Mouse (Mus musculus) intestine, embryonic 15.5 days (tissue): Measurements from ENCODE around the gene Pigo. TPM values are rescaled to one million over a fixed set of nuclear protein-coding genes. Genes with fewer than 3 reads are reported as not detected.
A peak's percentile ranks its signal among the peaks of the same experiment; 100 is the strongest.

Experiments used
- ATAC-seq: fragments of 200-750 bp; cut with Nextera tagmentation; 2 replicates; pipeline ENCODE4 v1.8.0; 2017; ENCODE audit warnings: moderate TSS enrichment, moderate library complexity
- H3K27ac ChIP-seq: fragments of 300-500 bp; sonication (generic); 2 replicates; pipeline ENCODE4 v1.5.1; 2015; ENCODE audit warnings: mild to moderate bottlenecking, inconsistent platforms
- H3K27me3 ChIP-seq: fragments of 300-500 bp; sonication (generic); replicated peaks from 2 replicates; pipeline ENCODE4 v1.6.1; 2015; ENCODE audit warnings: inconsistent platforms
- H3K36me3 ChIP-seq: fragments of 300-500 bp; sonication (generic); 2 replicates; pipeline ENCODE4 v1.6.1; 2015; ENCODE audit warnings: inconsistent platforms
- H3K4me1 ChIP-seq: fragments of 300-500 bp; sonication (generic); replicated peaks from 2 replicates; pipeline ENCODE4 v1.6.1; 2015; ENCODE audit warnings: inconsistent platforms
- H3K4me2 ChIP-seq: fragments of 300-500 bp; sonication (generic); replicated peaks from 2 replicates; pipeline ENCODE4 v1.6.1; 2015; ENCODE audit warnings: mild to moderate bottlenecking, inconsistent platforms
- H3K4me3 ChIP-seq: fragments of 300-500 bp; sonication (generic); replicated peaks from 2 replicates; pipeline ENCODE4 v1.5.1; 2015; ENCODE audit warnings: inconsistent platforms
- H3K9ac ChIP-seq: fragments of 300-500 bp; sonication (generic); 2 replicates; pipeline ENCODE4 v1.6.1; 2015; ENCODE audit warnings: inconsistent platforms
- H3K9me3 ChIP-seq: fragments of 300-500 bp; sonication (generic); 2 replicates; pipeline ENCODE4 v1.6.1; 2016; ENCODE audit warnings: inconsistent platforms
- WGBS: fragments of 180-500 bp; shearing (Covaris S2); methylation state at CpG from one replicate; pipeline ENCODE4 v1.1.7; 2015; 5-methylcytosine and 5-hydroxymethylcytosine counted together
- polyA plus RNA-seq: library from polyadenylated mRNA; unstranded; fragments of >200 nt; fragmentation: Nextera tagmentation; extraction: Ambion mirVana; gene quantifications from 2 replicates; pipeline ENCODE4 v1.2.1, GENCODE M21; 2015

Gene Pigo
- polyA plus RNA-seq, 1 experiment from 2014 or later, result 28.2 TPM

DNA sequence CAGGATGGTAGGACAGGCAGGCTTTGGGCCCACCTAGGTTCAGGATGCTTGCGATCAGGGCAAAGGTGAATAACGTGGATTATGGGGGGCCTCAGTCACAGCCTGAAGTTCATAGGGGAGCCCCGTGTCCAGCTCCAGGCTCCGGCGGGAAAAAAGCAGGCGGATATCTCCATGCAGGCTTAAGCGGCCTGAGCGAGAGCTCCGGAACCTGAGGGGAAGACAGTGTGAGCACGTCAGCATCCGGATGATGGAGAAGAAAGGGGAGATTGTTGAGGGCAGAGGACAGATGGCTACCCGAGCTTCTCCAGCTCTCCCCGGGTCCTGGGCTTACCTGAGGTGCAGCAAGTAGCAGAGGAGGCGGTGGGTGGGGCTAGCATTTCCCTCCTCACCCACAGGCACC is 7.9 kb upstream of the Pigo start:
- no peak for ATAC-seq
- peaks cover 9% of the 10 kb centered on the region; the same call in 1 of the 2 replicates for H3K36me3 ChIP-seq
- H3K4me3 ChIP-seq, result no peak overlapping the region
- peaks cover 9% of the 10 kb centered on the region for H3K4me1 ChIP-seq
- no peaks in the 10 kb centered on the region for H3K9me3 ChIP-seq
- H3K4me2 ChIP-seq, result no peak overlapping the region
- 86% methylated on average over 14 of the region's 14 CpGs for WGBS
- no peaks in the 10 kb centered on the region for H3K27me3 ChIP-seq
- H3K27ac ChIP-seq, result no peak overlapping the region
- H3K9ac ChIP-seq, result no peak overlapping the region

DNA sequence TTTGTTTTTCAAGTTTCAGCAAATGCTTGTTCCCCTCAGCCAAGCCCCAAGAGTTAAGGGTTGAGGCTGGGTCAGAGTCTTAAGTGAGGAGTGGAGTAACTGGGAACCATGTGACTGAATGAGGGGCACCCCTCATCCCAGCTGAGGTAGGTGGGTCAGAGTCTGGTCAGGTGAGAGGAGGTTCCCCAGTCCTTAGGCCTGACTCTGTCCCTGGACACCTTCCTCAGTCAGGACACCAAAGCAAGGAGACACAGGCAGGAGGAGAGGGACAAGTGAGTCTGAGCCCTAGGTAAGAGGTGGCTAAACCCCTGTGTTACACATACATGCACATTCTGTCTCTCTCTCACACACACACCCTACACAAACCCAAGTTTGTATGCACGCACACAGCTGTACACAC is 6.9 kb upstream of the Pigo start:
- ATAC-seq, result no peak

DNA sequence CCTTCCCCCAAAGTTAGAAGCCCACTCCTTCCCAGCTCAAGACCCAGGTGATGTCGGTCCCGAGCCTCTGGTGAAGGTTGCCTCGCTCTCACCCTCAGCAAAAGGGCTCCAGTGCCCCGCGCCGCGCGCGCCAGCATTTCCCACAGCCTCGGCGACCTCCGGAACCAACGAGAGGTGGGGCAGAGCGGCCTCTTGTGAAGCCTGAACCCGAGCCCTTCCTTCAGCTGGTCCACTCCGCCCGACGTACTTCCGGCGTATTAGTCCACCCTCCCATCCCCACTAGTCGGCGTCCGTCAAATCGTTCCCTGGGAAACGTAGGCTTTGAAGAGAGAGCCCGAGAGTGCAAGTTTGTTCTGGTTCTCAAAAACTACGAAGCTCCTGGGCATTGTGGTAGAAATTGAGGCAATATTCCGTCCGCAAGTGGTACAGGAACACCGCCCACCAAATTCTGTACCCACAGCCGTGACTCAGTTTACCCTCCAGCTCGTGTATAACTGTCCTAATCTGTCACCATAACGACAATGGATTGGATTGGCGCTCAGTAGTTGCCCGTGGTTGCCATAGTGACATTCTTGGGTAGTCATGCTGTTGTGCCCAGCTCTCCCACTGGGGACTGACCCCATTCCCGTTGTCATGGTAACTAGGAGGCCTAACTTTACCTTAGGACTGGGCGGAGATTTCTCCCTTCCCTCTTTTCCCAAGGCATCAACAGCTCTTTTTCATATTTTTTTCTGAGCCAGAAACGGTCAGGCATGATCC is 5.8 kb upstream of the Pigo start, which contains the start of gene Stoml2:
Stoml2 (minus strand) TSS at position 474 of the 759 bp plus-strand sequence.
- Histone ChIP-seq H3K9ac (peak within 1 kb of the TSS; percentile 92), H3K9me3 (no peaks in the 10 kb centered on the region), H3K36me3 (peaks cover 23% of the 10 kb centered on the region), H3K4me3 (peak within 1 kb of the TSS; percentile 77), H3K4me1 (peaks cover 9% of the 10 kb centered on the region), H3K27ac (peak within 1 kb of the TSS; percentile 82), H3K27me3 (no peaks in the 10 kb centered on the region), H3K4me2 (peak within 1 kb of the TSS; percentile 84)
- WGBS, result under 1% methylated on average over 38 of the region's 38 CpGs
- ATAC-seq, result peak; percentile 98

More for the DNA sequence above, 6.9 kb upstream of the Pigo start:
- H3K27ac ChIP-seq, result no peak overlapping the region
- WGBS, result 71% methylated on average over 1 of the region's 1 CpGs
- no peak overlapping the region for H3K4me2 ChIP-seq
- H3K9me3 ChIP-seq, result no peaks in the 10 kb centered on the region
- H3K4me1 ChIP-seq, result peaks cover 9% of the 10 kb centered on the region
- no peak overlapping the region for H3K9ac ChIP-seq
- no peak overlapping the region for H3K4me3 ChIP-seq
- H3K27me3 ChIP-seq, result no peaks in the 10 kb centered on the region
- H3K36me3 ChIP-seq, result peaks cover 15% of the 10 kb centered on the region; the same call in 1 of the 2 replicates

DNA sequence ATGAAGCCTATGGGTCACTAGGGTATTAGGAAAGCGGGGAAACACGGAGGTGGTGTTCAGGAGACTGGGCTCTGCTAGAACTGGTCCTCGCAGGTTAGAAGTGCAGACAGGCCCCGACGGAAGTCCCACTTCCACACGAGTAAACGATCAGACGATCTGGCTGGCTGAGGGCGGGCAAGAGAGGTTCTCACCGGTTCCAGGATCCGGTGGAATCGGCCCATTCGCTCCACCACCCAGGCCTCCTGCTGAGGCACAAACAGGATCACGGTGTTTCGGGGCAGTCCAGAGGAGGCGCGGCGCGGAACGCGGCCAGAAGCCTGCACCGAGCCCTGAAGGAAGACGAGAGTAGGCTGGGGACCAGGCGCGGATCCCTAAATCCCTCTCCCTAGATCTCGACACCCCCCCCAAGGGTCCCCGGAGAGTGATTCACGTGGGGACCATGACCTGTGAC is 5.2 kb upstream of the Pigo start:
- H3K9ac ChIP-seq, result peak overlapping the region; percentile 92
- H3K27me3 ChIP-seq, result no peaks in the 10 kb centered on the region
- H3K9me3 ChIP-seq, result no peaks in the 10 kb centered on the region
- H3K36me3 ChIP-seq, result peaks cover 21% of the 10 kb centered on the region
- ATAC-seq, result peak; percentile 75
- H3K4me3 ChIP-seq, result peak overlapping the region; percentile 77
- peak overlapping the region; percentile 82 for H3K27ac ChIP-seq
- 1% methylated on average over 28 of the region's 28 CpGs for WGBS
- peaks cover 9% of the 10 kb centered on the region for H3K4me1 ChIP-seq
- H3K4me2 ChIP-seq, result peak overlapping the region; percentile 84

DNA sequence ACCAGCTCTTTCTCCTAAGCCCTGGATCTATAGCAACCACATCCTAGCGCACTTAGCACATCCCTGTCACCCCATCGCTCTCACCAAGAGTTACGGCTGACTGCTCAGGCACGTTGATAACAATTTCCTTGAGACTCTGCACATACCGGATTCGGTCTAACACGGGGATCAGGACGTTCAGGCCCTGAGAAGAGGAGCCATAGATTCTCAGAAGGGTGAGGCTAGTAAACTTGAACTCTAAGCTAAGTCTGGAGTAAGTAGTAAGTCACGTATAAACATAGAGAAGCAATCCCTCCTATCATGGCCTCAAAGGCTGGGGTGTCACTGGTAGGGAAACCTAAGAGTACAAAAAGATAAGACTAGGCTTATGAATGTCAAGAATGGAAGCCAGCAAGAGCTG is 4.7 kb upstream of the Pigo start:
- WGBS, result 67% methylated on average over 9 of the region's 9 CpGs
- ATAC-seq, result no peak
- H3K4me3 ChIP-seq, result peak overlapping the region; percentile 77
- no peaks in the 10 kb centered on the region for H3K27me3 ChIP-seq
- H3K4me2 ChIP-seq, result peak overlapping the region; percentile 84
- H3K9me3 ChIP-seq, result no peaks in the 10 kb centered on the region
- H3K9ac ChIP-seq, result peak overlapping the region; percentile 92
- peaks cover 9% of the 10 kb centered on the region for H3K4me1 ChIP-seq
- peaks cover 21% of the 10 kb centered on the region for H3K36me3 ChIP-seq
- H3K27ac ChIP-seq, result peak overlapping the region; percentile 82; the same call in 1 of the 2 replicates

DNA sequence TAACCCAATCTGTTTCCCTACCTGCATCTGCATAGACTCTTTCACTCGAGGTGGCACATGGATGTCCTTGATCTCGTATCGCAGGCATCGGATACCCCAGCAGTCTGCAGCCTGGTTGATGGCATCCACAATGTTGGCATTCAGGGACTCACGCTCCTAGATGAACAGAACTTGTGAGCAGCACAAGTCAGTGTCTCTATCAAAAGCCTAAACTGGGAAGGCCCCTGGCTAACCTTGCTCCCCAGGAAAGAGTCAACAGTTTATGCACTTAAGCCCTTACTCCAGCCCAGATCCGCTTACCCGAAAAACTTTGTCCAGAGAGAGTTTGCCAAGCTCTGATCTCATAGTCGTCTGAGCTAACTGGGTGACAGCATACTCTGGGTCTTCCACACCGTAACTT is 4.1 kb upstream of the Pigo start:
- Histone ChIP-seq H3K27me3 (no peaks in the 10 kb centered on the region), H3K27ac (no peak overlapping the region), H3K9ac (no peak overlapping the region), H3K4me1 (peaks cover 10% of the 10 kb centered on the region), H3K36me3 (peaks cover 21% of the 10 kb centered on the region), H3K4me3 (0 out of 2 replicates have a peak overlapping the region, but pooled peaks have one; percentile 77), H3K4me2 (0 out of 2 replicates have a peak overlapping the region, but pooled peaks have one; percentile 84), H3K9me3 (no peaks in the 10 kb centered on the region)
- WGBS, result 93% methylated on average over 9 of the region's 9 CpGs
- ATAC-seq, result no peak

DNA sequence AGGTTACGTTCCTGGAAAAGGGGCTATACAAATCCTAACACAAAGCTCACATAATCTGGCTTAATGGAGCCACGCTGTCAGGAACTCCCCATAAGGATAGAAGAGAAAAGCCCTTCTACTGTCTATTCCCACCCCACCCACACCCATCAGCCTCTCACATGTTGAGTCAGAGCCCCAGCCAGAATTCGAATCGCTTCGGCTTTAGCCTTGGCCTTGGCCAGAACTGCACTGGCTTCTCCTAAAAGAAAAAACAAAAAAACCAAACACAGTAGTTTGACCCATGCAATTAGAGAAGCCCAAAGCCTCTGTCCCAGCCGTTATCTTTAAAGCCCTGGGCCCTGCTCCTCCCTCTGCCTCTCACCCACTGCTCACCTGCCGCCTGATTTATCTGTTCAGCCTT is 3.5 kb upstream of the Pigo start:
- H3K9ac ChIP-seq, result no peak overlapping the region
- H3K4me1 ChIP-seq, result peaks cover 15% of the 10 kb centered on the region
- no peak overlapping the region for H3K4me2 ChIP-seq
- no peaks in the 10 kb centered on the region for H3K9me3 ChIP-seq
- H3K27ac ChIP-seq, result no peak overlapping the region
- ATAC-seq, result no peak
- no peak overlapping the region for H3K4me3 ChIP-seq
- peaks cover 21% of the 10 kb centered on the region for H3K36me3 ChIP-seq
- 91% methylated on average over 7 of the region's 7 CpGs for WGBS
- H3K27me3 ChIP-seq, result no peaks in the 10 kb centered on the region

DNA sequence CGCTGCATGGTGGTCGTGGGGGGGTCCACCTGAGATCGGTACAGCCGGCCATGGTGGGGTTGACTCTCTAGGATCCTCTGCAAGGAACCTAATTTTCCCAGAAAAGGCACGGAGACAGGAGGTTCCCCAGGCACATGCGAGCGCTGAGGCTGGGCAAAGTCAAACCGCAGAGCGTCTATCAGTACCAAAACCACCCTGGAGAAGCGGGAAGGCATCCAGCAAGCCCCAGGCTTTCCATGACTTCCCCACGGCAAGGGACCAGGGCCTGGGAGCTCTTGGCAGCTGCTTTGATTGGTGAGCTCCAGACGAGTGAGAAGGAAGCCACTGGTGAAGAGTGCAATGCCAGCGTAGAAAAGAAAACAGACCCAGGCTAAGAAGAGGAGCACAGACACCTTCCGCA is 946 bp downstream of the Pigo start:
- 75% methylated on average over 14 of the region's 14 CpGs for WGBS
- H3K4me3 ChIP-seq, result peak overlapping the region; percentile 52

DNA sequence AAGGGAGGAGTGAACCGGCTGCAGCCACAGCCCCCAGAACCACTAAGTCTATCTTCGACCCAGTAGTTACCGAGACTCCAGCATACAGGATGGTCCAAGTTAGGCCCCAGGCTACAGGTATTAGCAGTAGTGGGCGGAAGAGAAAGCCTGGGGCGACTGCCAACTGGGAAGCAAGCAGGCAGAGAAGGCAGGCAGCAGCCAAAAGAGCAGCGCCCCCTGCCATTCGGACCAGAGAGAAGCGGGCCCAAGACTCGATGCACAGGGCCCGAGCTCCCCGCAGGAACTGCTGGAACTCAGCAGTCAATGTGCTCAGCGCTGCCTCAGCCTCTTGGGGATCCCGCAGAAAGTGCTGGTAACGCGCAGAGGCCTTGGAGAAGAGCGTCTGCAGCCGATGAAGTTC is 4.3 kb downstream of the Pigo start:
- H3K9me3 ChIP-seq, result no peaks in the 10 kb centered on the region
- H3K27ac ChIP-seq, result no peak overlapping the region
- no peak overlapping the region for H3K4me3 ChIP-seq
- 75% methylated on average over 17 of the region's 17 CpGs for WGBS
- ATAC-seq, result no peak
- H3K36me3 ChIP-seq, result peaks cover 24% of the 10 kb centered on the region; the same call in 1 of the 2 replicates
- no peak overlapping the region for H3K9ac ChIP-seq
- H3K27me3 ChIP-seq, result no peaks in the 10 kb centered on the region
- H3K4me1 ChIP-seq, result peaks cover 7% of the 10 kb centered on the region
- H3K4me2 ChIP-seq, result no peak overlapping the region

More for the DNA sequence above, 946 bp downstream of the Pigo start:
- peak overlapping the region; percentile 60 for H3K4me2 ChIP-seq
- ATAC-seq, result no peak
- H3K27ac ChIP-seq, result 0 out of 2 replicates have a peak overlapping the region, but pooled peaks have one; percentile 83
- no peaks in the 10 kb centered on the region for H3K9me3 ChIP-seq
- peak overlapping the region; percentile 50 for H3K9ac ChIP-seq
- peaks cover 7% of the 10 kb centered on the region for H3K4me1 ChIP-seq
- H3K36me3 ChIP-seq, result peaks cover 43% of the 10 kb centered on the region
- H3K27me3 ChIP-seq, result no peaks in the 10 kb centered on the region

DNA sequence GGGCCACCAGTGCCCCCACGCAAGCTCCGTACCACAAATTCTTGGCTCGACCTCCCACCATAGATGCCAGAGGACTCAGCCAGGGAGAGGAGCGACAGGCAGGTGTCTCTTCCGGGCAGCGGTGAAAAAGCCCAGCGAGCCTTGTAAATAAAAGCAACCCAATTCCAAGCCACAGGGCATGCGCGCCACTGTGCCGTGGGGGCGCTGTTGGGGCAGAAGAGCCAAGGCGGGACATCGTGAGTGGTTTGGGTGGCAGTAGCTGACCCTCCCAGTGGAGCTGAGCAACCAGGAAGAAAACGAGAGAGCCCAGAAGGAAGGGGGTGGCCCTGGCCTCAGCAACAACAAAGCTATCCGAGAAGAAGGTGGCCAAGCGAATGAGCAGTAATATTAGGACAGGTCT is 4.7 kb downstream of the Pigo start:
- Histone ChIP-seq H3K9me3 (no peaks in the 10 kb centered on the region), H3K27ac (no peak overlapping the region), H3K4me2 (no peak overlapping the region), H3K9ac (no peak overlapping the region), H3K27me3 (no peaks in the 10 kb centered on the region), H3K4me3 (no peak overlapping the region), H3K4me1 (peaks cover 7% of the 10 kb centered on the region), H3K36me3 (peaks cover 24% of the 10 kb centered on the region; the same call in 1 of the 2 replicates)
- no peak for ATAC-seq
- 87% methylated on average over 16 of the region's 16 CpGs for WGBS

DNA sequence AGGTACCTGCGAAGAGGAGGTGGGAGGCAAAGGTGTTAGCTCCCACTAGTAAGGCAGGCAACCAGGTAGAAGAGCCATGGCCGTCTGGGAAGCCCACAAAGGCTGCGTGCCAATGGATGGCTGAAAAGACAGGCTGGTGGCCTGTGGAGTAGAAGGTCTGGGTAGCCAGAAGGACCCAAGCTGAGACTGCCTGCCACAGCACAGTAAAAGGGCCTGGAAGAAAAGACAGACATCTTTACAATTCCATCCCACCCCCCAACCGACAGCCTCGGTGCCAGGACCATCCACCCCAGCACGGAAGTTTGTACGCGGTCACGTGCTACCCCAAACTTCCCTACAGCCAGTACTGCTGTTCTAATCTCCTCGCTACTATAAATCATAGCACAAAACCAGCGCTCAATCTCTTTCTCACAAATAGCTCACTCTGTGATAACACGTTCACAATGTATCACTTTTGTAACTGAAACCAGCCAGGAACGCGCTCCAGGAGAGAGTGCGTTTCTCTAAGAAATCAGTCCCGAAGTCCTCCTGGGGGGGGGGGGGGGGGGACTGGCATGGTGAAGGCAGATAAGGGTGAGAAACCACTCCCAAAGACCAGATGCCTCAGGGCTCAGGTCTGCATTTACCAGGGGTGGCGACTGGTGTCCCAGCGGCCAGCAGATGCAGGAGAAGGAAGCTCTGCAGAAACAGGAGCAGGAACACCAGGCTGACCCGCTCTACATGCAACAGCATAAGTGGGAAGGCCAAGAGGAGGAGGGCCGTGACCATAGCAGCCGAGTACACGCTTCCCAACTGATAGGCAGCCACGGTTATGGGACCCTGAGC is 5.8 kb downstream of the Pigo start:
- Histone ChIP-seq H3K9ac (no peak overlapping the region), H3K4me2 (no peak overlapping the region), H3K27ac (no peak overlapping the region), H3K27me3 (no peaks in the 10 kb centered on the region), H3K4me1 (peaks cover 6% of the 10 kb centered on the region), H3K4me3 (no peak overlapping the region), H3K36me3 (peaks cover 24% of the 10 kb centered on the region; the same call in 1 of the 2 replicates), H3K9me3 (no peaks in the 10 kb centered on the region)
- 92% methylated on average over 23 of the region's 23 CpGs for WGBS
- no peak for ATAC-seq

DNA sequence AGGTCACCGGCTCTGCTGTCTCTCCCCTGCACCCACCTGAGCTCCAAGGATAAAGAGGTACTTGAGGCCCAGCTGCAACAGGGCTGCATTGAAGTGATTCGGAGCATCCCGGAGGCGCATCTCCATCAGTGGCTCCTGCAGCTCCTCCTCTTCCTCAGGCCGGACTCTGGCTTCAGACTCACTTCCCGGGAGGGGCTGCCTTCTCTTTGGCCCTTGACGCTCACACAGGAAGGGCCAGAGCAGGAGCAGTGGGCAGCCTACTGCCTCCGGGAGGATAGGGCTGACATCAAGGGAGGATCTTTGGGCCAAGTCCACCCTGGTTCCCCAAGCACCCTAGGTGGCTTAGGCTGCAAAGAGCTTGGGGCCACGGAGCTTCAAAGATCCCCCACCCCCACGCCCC is 6.4 kb downstream of the Pigo start:
- Histone ChIP-seq H3K4me2 (no peak overlapping the region), H3K4me1 (no peaks in the 10 kb centered on the region), H3K27me3 (no peaks in the 10 kb centered on the region), H3K27ac (no peak overlapping the region), H3K4me3 (no peak overlapping the region), H3K9ac (no peak overlapping the region), H3K9me3 (no peaks in the 10 kb centered on the region), H3K36me3 (peaks cover 24% of the 10 kb centered on the region; the same call in 1 of the 2 replicates)
- no peak for ATAC-seq
- WGBS, result 95% methylated on average over 10 of the region's 10 CpGs
